Mouse (Mus musculus) kidney, postnatal 0 days (tissue): ENCODE data around the gene Bcl2l13. TPM values are rescaled to one million over a fixed set of nuclear protein-coding genes. Genes with fewer than 3 reads are reported as not detected.
"Not testable (repeated sequence)": the region's sequence is repeated elsewhere in the genome, so short reads cannot be mapped to it uniquely, and the experiment has no call there.

Source experiments
- ATAC-seq: fragments of 200-750 bp; cut with Nextera tagmentation; replicated peaks from 2 replicates; pipeline ENCODE4 v1.8.0; 2017; ENCODE audit warnings: low read depth, moderate number of reproducible peaks, moderate TSS enrichment, moderate library complexity; ENCODE audit not compliant: low FRiP score
- DNase-seq: peaks from one replicate; pipeline ENCODE4 v3.0.0-alpha.2; 2016; ENCODE audit warnings: low spot score
- H3K27ac ChIP-seq: fragments of 300-500 bp; sonication (generic); 2 replicates; pipeline ENCODE4 v1.5.1; 2014; ENCODE audit warnings: mild to moderate bottlenecking
- H3K27me3 ChIP-seq: fragments of 300-500 bp; sonication (generic); 2 replicates; pipeline ENCODE4 v1.6.1; 2014; ENCODE audit warnings: low read length, mixed read lengths; ENCODE audit not compliant: insufficient read depth
- H3K36me3 ChIP-seq: fragments of 300-500 bp; sonication (generic); 2 replicates; pipeline ENCODE4 v1.6.1; 2014; ENCODE audit warnings: low read length, mixed read lengths; ENCODE audit not compliant: insufficient read depth
- H3K4me1 ChIP-seq: fragments of 300-500 bp; sonication (generic); replicated peaks from 2 replicates; pipeline ENCODE4 v1.6.1; 2014; ENCODE audit warnings: antibody characterized with exemption, low read length, mixed read lengths; ENCODE audit not compliant: insufficient read depth
- H3K4me2 ChIP-seq: fragments of 300-500 bp; sonication (generic); 2 replicates; pipeline ENCODE4 v1.6.1; 2014; ENCODE audit warnings: mild to moderate bottlenecking, low read length, moderate library complexity, mixed read lengths
- H3K4me3 ChIP-seq: fragments of 300-500 bp; sonication (generic); replicated peaks from 2 replicates; pipeline ENCODE4 v1.5.1; 2014; ENCODE audit warnings: low read depth, low read length
- H3K9ac ChIP-seq: fragments of 300-500 bp; sonication (generic); 2 replicates; pipeline ENCODE4 v1.6.1; 2014; ENCODE audit warnings: low read depth, low read length
- H3K9me3 ChIP-seq: fragments of 300-500 bp; sonication (generic); replicated peaks from 2 replicates; pipeline ENCODE4 v1.6.1; 2016; ENCODE audit warnings: low read length, inconsistent platforms, mixed read lengths
- CTCF ChIP-seq: IDR thresholded peaks from 2 replicates; pipeline ENCODE4 v1.5.1; 2016; ENCODE audit warnings: antibody characterized with exemption, low read depth, mild to moderate bottlenecking, moderate library complexity
- WGBS: fragments of 180-500 bp; shearing (Covaris S2); extraction: QIAGEN DNeasy Blood & Tissue Kit; methylation state at CpG from one replicate; pipeline ENCODE4 v1.1.7; 2014; 5-methylcytosine and 5-hydroxymethylcytosine counted together
- polyA plus RNA-seq: library from polyadenylated mRNA; unstranded; fragments of >200 nt; fragmentation: Nextera tagmentation; extraction: Ambion mirVana; gene quantifications from 2 replicates; pipeline ENCODE4 v1.2.1, GENCODE M21; 2015

Bcl2l13 gene
- polyA plus RNA-seq, 1 experiment from 2014 or later, result 22.4 TPM

DNA sequence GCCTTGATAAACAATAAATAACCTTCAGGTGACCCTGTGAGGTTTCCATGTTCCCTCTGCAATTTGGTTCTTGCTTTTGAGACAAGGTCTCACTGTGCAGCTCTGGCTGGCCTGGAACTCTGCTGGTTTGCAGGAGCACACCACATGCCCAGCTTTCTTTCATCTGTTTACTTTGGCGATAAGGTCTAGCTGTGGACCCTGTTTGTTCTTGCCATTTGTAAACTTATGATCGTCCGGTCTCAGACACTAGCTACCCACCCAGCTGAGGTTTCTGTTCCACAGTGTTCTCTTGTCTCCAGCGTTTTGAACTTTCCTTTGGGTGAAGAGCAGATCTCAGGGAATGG is 28.3 kb upstream of the Bcl2l13 start:
- H3K4me2 ChIP-seq, result no peak overlapping the region
- H3K9me3 ChIP-seq, result no peaks in the 10 kb centered on the region
- DNase-seq, result no peak
- no peak for ATAC-seq
- no peak overlapping the region for H3K27ac ChIP-seq
- no peak for TF ChIP-seq CTCF
- H3K36me3 ChIP-seq, result peaks cover 56% of the 10 kb centered on the region
- H3K4me1 ChIP-seq, result no peaks in the 10 kb centered on the region
- H3K27me3 ChIP-seq, result no peaks in the 10 kb centered on the region
- H3K4me3 ChIP-seq, result no peak overlapping the region
- WGBS, result 91% methylated on average over 4 of the region's 4 CpGs
- no peak overlapping the region for H3K9ac ChIP-seq

DNA sequence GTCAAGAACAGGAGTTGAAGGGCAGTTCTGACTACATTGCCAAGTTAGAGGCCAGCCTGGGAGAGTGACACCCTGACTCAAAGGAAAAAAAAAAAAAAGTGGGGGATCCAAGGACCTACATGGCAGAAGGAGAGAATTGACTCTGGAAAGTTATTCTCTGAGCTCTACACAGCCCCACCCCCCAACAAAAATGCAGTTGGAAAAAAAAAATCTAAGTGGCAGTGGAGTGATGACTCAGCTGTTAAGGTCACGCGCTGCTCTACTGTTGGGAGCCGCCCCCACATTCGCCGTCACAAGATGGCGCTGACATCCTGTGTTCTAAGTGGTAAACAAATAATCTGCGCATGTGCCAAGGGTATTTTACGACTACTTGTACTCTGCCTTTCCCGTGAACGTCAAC is 24.0 kb upstream of the Bcl2l13 start:
- not testable (repeated sequence) for DNase-seq, H3K9ac ChIP-seq, H3K4me1 ChIP-seq, H3K9me3 ChIP-seq, H3K4me3 ChIP-seq, H3K4me2 ChIP-seq, ATAC-seq, H3K27me3 ChIP-seq, H3K27ac ChIP-seq
- WGBS, result 98% methylated on average over 6 of the region's 10 CpGs
- H3K36me3 ChIP-seq, result peaks cover 22% of the 10 kb centered on the region

DNA sequence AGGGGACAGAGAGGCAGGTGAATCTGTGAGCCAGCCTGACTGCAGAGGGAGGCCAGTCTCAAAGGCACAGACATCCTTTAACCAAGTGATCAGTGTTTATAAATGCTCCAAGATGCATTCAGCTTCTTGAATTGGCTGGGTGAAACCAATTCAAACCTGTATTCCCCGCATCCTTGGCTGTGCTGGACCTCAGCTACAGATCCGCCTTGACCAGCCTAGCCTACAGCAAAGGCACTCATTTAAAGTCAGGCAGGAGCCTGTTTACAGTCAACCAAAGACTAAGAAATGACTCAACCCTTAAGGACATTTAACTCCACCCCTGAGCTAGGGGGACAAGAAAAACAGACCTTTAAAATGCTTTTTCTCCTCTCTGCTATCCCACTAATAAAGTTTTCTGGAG is 16.7 kb upstream of the Bcl2l13 start:
- no peak for TF ChIP-seq CTCF
- peaks cover 17% of the 10 kb centered on the region; the same call in 1 of the 2 replicates for H3K36me3 ChIP-seq
- H3K27ac ChIP-seq, result peak overlapping the region; percentile 15; the same call in 1 of the 2 replicates
- H3K4me1 ChIP-seq, result peaks cover 7% of the 10 kb centered on the region; the same call in 1 of the 2 replicates
- no peak overlapping the region for H3K4me2 ChIP-seq
- ATAC-seq, result no peak
- 86% methylated on average over 2 of the region's 2 CpGs for WGBS
- no peak overlapping the region for H3K9ac ChIP-seq
- H3K9me3 ChIP-seq, result no peaks in the 10 kb centered on the region
- no peak overlapping the region for H3K4me3 ChIP-seq
- no peaks in the 10 kb centered on the region for H3K27me3 ChIP-seq
- DNase-seq, result no peak

DNA sequence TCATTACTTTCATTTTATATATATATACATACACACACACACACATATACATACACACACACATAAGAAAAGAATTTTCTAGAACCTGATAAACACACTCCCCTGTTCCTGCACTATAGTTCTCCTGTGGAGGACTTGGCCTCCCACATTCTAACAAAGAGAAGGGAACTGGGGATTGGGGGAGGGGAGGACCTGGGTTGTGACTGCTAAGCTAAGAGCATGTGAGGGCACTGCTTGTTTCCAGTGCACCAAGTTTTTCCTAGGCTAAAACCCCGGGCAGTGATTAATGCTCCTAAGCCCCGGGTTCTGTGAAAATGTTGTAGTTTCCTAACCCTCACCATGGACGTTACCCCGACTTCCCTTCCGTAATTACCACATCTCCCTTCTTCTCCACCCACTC is 15.9 kb upstream of the Bcl2l13 start:
- Histone ChIP-seq H3K27ac (peak overlapping the region; percentile 1; the same call in 1 of the 2 replicates), H3K9me3 (no peaks in the 10 kb centered on the region), H3K9ac (no peak overlapping the region), H3K27me3 (no peaks in the 10 kb centered on the region), H3K4me1 (peaks cover 7% of the 10 kb centered on the region; the same call in 1 of the 2 replicates), H3K4me3 (no peak overlapping the region), H3K36me3 (peaks cover 17% of the 10 kb centered on the region; the same call in 1 of the 2 replicates), H3K4me2 (peak overlapping the region; percentile 21; the same call in 1 of the 2 replicates)
- no peak for ATAC-seq
- 85% methylated on average over 5 of the region's 5 CpGs for WGBS
- no peak for DNase-seq
- TF ChIP-seq CTCF, result no peak

DNA sequence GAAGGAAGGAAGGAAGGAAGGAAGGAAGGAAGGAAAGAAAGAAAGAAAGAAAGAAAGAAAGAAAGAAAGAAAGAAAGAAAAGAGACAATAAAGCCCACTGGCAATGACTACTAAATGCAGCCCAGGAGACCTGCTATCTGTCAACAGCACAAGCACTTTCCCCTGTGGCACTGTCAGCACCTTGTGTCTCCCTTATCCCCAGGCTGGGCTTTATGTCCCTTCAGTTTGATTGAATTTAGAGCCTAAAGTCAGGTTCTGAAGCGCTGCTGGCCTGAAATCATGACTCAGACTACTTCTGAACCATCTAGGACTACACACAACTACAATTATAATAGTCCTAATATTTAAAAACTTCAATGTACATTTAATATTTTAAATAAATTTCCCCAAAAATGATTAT is 15.1 kb upstream of the Bcl2l13 start:
- Histone ChIP-seq H3K9ac (peak overlapping the region; percentile 81; the same call in 1 of the 2 replicates), H3K27ac (no peak overlapping the region), H3K4me2 (peak overlapping the region; percentile 67), H3K9me3 (no peaks in the 10 kb centered on the region), H3K4me3 (peak overlapping the region; percentile 86), H3K27me3 (no peaks in the 10 kb centered on the region), H3K36me3 (peaks cover 17% of the 10 kb centered on the region; the same call in 1 of the 2 replicates), H3K4me1 (peaks cover 7% of the 10 kb centered on the region; the same call in 1 of the 2 replicates)
- TF ChIP-seq CTCF, result no peak
- ATAC-seq (no peak), DNase-seq (no peak)
- WGBS, result 82% methylated on average over 1 of the region's 1 CpGs

DNA sequence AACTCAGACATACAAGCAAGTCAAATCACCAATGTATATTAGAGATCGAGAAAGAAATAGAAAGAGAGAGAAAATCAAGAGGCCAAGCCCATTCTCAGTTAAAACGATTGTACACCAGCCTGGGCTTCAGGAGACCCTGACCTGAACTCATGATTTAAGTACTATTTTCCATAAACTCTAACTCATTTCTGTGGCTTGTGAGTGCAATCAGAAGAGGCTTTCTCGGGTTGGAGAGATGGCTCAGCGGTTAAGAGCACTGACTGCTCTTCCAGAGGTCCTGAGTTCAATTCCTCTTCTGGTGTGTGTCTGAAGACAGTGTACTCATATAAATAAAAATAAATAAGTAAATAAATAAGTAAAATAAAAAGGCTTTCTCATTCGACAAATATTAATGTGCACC is 14.3 kb upstream of the Bcl2l13 start:
- no peaks in the 10 kb centered on the region for H3K9me3 ChIP-seq
- peaks cover 17% of the 10 kb centered on the region; the same call in 1 of the 2 replicates for H3K36me3 ChIP-seq
- H3K27me3 ChIP-seq, result no peaks in the 10 kb centered on the region
- WGBS, result 47% methylated on average over 5 of the region's 5 CpGs
- peaks cover 7% of the 10 kb centered on the region; the same call in 1 of the 2 replicates for H3K4me1 ChIP-seq
- no peak for TF ChIP-seq CTCF
- peak overlapping the region; percentile 67 for H3K4me2 ChIP-seq
- peak overlapping the region; percentile 97; the same call in 1 of the 2 replicates for H3K27ac ChIP-seq
- H3K9ac ChIP-seq, result peak overlapping the region; percentile 81
- ATAC-seq, result no peak
- H3K4me3 ChIP-seq, result peak overlapping the region; percentile 86
- no peak for DNase-seq
